7 mouse cellular contexts compared by ENCODE assay signal in genomic region chr8:60992561-60992909, GRCm38 (mm10). TPM values are rescaled to one million over a fixed set of nuclear protein-coding genes. Genes with fewer than 3 reads are reported as not detected.
DNase-seq lines count a peak whose midpoint lies in the region; ATAC-seq and TF ChIP-seq lines count a peak whose summit lies in the region.

No protein-coding gene starts in this region.

- in situ Hi-C loops in CH12.LX (cut with MboI; ENCODE audit: low pct_ligation_motif_present, low pct_unique_long_range_greater_than_20kb, low sequenced_read_pairs): no loop called here

- no peaks in the 10 kb centered on the region for H3K27me3 ChIP-seq in CH12.LX (replicated peaks)
- no peaks in the 10 kb centered on the region for H3K27me3 ChIP-seq in kidney, embryonic 15.5 days
- no peaks in the 10 kb centered on the region for H3K27me3 ChIP-seq in stomach, embryonic 15.5 days (replicated peaks)

- no peaks in the 10 kb centered on the region for H3K79me2 ChIP-seq in CH12.LX (replicated peaks; ENCODE audit: control insufficient read depth, extremely low read depth, insufficient read depth, poor library complexity, severe bottlenecking)

- no peak for TF ChIP-seq CTCF in CH12.LX (conservative IDR thresholded peaks at IDR 0.05 in 1 of 2, IDR thresholded peaks at IDR 0.05 in 1 of 2; ENCODE audit: low read depth in 2 of 2, low read length in 2 of 2)

- H3K4me2 ChIP-seq in CH12.LX (ENCODE audit: insufficient read depth, low read depth, poor library complexity, severe bottlenecking): peak overlapping the region; percentile 72
- H3K4me2 ChIP-seq in kidney, embryonic 15.5 days: peak overlapping the region; percentile 61
- H3K4me2 ChIP-seq in stomach, embryonic 15.5 days: peak overlapping the region; percentile 54

- TF ChIP-seq EP300 in CH12.LX (IDR thresholded peaks at IDR 0.05; ENCODE audit: low read length): no peak

- peak overlapping the region; percentile 65 to 71 (median 67) for H3K4me3 ChIP-seq in CH12.LX (replicated peaks in 1 of 3; ENCODE audit: low read depth in 2 of 3, low read length in 2 of 3, poor library complexity in 1 of 3)
- peak overlapping the region; percentile 87 for H3K4me3 ChIP-seq in kidney, embryonic 15.5 days (replicated peaks)
- peak overlapping the region; percentile 87 for H3K4me3 ChIP-seq in stomach, embryonic 15.5 days (replicated peaks)

- H3K4me1 ChIP-seq in CH12.LX (ENCODE audit: control insufficient read depth in 1 of 2, insufficient read depth in 2 of 2): peaks cover 2 to 22% of the 10 kb centered on the region in 2 experiments
- peaks cover 6% of the 10 kb centered on the region; the same call in 1 of the 2 replicates for H3K4me1 ChIP-seq in kidney, embryonic 15.5 days
- peaks cover 4% of the 10 kb centered on the region; the same call in 1 of the 2 replicates for H3K4me1 ChIP-seq in stomach, embryonic 15.5 days

- TF ChIP-seq POLR2A in CH12.LX (IDR thresholded peaks at IDR 0.05; ENCODE audit: low read depth, low read length): no peak; the same call in 1 of the 2 replicates

- dilution Hi-C loops in CH12.LX (cut with MboI; ENCODE audit: extremely low pct_ligation_motif_present, extremely low pct_unique_long_range_greater_than_20kb, low sequenced_read_pairs): no loop called here

- no peak overlapping the region for H3K27ac ChIP-seq in CH12.LX (ENCODE audit: insufficient read depth, low read depth)
- H3K27ac ChIP-seq in kidney, embryonic 15.5 days: peak overlapping the region; percentile 96
- peak overlapping the region; percentile 95 for H3K27ac ChIP-seq in stomach, embryonic 15.5 days

- DNase-seq in 3134 (ENCODE audit: extremely low read depth, insufficient read length, low spot score) (peak; percentile 88), CH12.LX (ENCODE audit: extremely low read depth) (peak; percentile 72)
- DNase-seq in embryo, embryonic 11 days: peak; percentile 85
- DNase-seq in heart, adult 8-10 months (ENCODE audit: low spot score): peak; percentile 81
- DNase-seq in lung, postnatal 10 days: peak; percentile 85

- H3K9me3 ChIP-seq in CH12.LX (replicated peaks; ENCODE audit: low read length): no peaks in the 10 kb centered on the region
- H3K9me3 ChIP-seq in kidney, embryonic 15.5 days (replicated peaks): no peaks in the 10 kb centered on the region
- H3K9me3 ChIP-seq in stomach, embryonic 15.5 days: no peaks in the 10 kb centered on the region

- peak; percentile 94 for ATAC-seq in kidney, embryonic 15.5 days (replicated peaks; ENCODE audit: low FRiP score)
- ATAC-seq in stomach, embryonic 15.5 days (ENCODE audit: insufficient read depth, low FRiP score, low read depth): peak; percentile 90

- H3K36me3 ChIP-seq in CH12.LX (replicated peaks in 1 of 2; ENCODE audit: control insufficient read depth in 1 of 2, insufficient read depth in 1 of 2, low read length in 1 of 2): no peaks in the 10 kb centered on the region
- H3K36me3 ChIP-seq in kidney, embryonic 15.5 days: no peaks in the 10 kb centered on the region
- no peaks in the 10 kb centered on the region for H3K36me3 ChIP-seq in stomach, embryonic 15.5 days

- under 1% methylated on average over 16 of the region's 16 CpGs for WGBS in kidney, embryonic 15.5 days
- 1% methylated on average over 16 of the region's 16 CpGs for WGBS in stomach, embryonic 15.5 days

- TF ChIP-seq RAD21 in CH12.LX (IDR thresholded peaks at IDR 0.05; ENCODE audit: low read depth, low read length): no peak

- peak overlapping the region; percentile 55 for H3K9ac ChIP-seq in CH12.LX (ENCODE audit: insufficient read depth, low read depth)
- H3K9ac ChIP-seq in kidney, embryonic 15.5 days: peak overlapping the region; percentile 72
- H3K9ac ChIP-seq in stomach, embryonic 15.5 days: no peak overlapping the region; the same call in 1 of the 2 replicates

TF ChIP-seq in CH12.LX, 34 proteins besides CTCF, POLR2A, EP300 and RAD21:
- no peak for TF ChIP-seq SIN3A (IDR thresholded peaks at IDR 0.05; ENCODE audit: low read length)
- peak; percentile 36 for TF ChIP-seq TCF12 (IDR thresholded peaks at IDR 0.05; ENCODE audit: low read depth, low read length)
- TF ChIP-seq MAX (IDR thresholded peaks at IDR 0.05; ENCODE audit: low read length): no peak
- peak; percentile 54; the same call in 1 of the 2 replicates for TF ChIP-seq TBP (conservative IDR thresholded peaks at IDR 0.05; ENCODE audit: low read depth, low read length)
- TF ChIP-seq ZC3H11A (IDR thresholded peaks at IDR 0.05; ENCODE audit: low read depth, low read length): no peak
- TF ChIP-seq NRF1 (IDR thresholded peaks at IDR 0.05; ENCODE audit: low read depth, low read length): no peak
- no peak; the same call in 1 of the 2 replicates for TF ChIP-seq ZMIZ1 (IDR thresholded peaks at IDR 0.05; ENCODE audit: low read depth, low read length)

RNA-seq across cellular contexts. Expression of gene Nek1, which starts 0.5 kb away (rescaled TPM):
- total RNA-seq in CH12.LX (2012; rRNA removed) (6.5 and 7.7 TPM in 2 replicates), CH12.LX (2014; rRNA removed) (8.2 and 9.2 TPM in 2 replicates)
- 9.1 TPM in 2 replicates for polyA plus RNA-seq in CH12.LX (2012; ENCODE audit: insufficient read length, low read depth)
- total RNA-seq in heart, adult 8-10 months (2022): 10 to 100 TPM in 1 of 4 experiments, 1 to 10 TPM in 3; 9.6 to 10.0 (median 9.8) TPM
- polyA plus RNA-seq in kidney, embryonic 15.5 days (2015; fragmentation: Nextera tagmentation; extraction: Ambion mirVana): 19.6 and 20.3 TPM in 2 replicates
- 17.2 and 17.8 TPM in 2 replicates for polyA plus RNA-seq in stomach, embryonic 15.5 days (2015; fragmentation: Nextera tagmentation; extraction: Ambion mirVana)

RNA-seq across cellular contexts. Expression of gene Clcn3, which starts 9.4 kb away (rescaled TPM):
- total RNA-seq in CH12.LX (2012; rRNA removed): 23.3 and 29.2 TPM in 2 replicates
- 37.3 and 39.3 TPM in 2 replicates for total RNA-seq in CH12.LX (2014; rRNA removed)
- 18.7 and 21.9 TPM in 2 replicates for polyA plus RNA-seq in CH12.LX (2012; ENCODE audit: insufficient read length, low read depth)
- total RNA-seq in heart, adult 8-10 months (2022): 10 to 100 TPM; 31.9 to 36.9 (median 36.6) TPM
- 26.5 and 27.1 TPM in 2 replicates for polyA plus RNA-seq in kidney, embryonic 15.5 days (2015; fragmentation: Nextera tagmentation; extraction: Ambion mirVana)
- polyA plus RNA-seq in stomach, embryonic 15.5 days (2015; fragmentation: Nextera tagmentation; extraction: Ambion mirVana): 28.3 and 29.2 TPM in 2 replicates
